Mouse (Mus musculus): ENCODE data around the gene Cilp. TPM values are rescaled to one million over a fixed set of nuclear protein-coding genes. Genes with fewer than 3 reads are reported as not detected.

Cilp gene
- total RNA-seq, 1 experiment, result 0.09 TPM

DNA sequence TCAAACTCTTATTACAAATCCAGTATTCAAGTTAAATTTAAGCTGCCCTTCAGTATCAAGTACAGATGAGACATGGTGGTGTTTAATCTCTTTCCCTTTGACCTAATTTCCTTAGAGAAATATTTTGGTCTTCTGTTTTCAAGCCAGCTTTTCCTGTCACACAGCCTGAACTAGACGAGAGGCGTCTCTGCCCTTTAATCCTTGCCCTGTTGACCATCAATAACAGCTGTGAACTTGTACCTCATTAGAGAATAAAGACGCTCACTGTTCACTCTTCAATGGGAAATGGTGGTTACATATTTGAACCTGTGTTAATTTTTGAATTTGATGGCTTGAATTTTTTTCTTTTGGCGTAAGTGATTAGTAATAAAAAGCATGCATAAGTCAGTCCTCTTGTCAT is 39.3 kb downstream of the Cilp start:
- H3K36me3 ChIP-seq (ENCODE audit: control insufficient read depth, insufficient read depth, low read length, poor library complexity, severe bottlenecking), result peaks cover 5% of the 10 kb centered on the region
- no peak overlapping the region for H3K27ac ChIP-seq (ENCODE audit: insufficient read depth, low read depth, low read length, poor library complexity, severe bottlenecking)
- no peaks in the 10 kb centered on the region for H3K4me1 ChIP-seq (ENCODE audit: control insufficient read depth in 2 of 2, insufficient read depth in 2 of 2, low read length in 2 of 2, poor library complexity in 1 of 2)
- no peak overlapping the region for H3K9ac ChIP-seq (ENCODE audit: insufficient read depth, low read depth, low read length, poor library complexity, severe bottlenecking)
- H3K4me3 ChIP-seq (ENCODE audit: insufficient read depth in 1 of 2, low read depth in 1 of 2, low read length in 2 of 2, poor library complexity in 1 of 2, severe bottlenecking in 1 of 2), result no peak overlapping the region
- in situ Hi-C loops (cut with MboI; ENCODE audit: low sequenced_read_pairs in 2 of 2, unreplicated experiment in 2 of 2), result no loop called here
- no peak for DNase-seq (ENCODE audit: low read depth, low spot score)
- TF ChIP-seq ZC3H11A (IDR thresholded peaks at IDR 0.05; ENCODE audit: borderline replicate concordance, low read depth, low read length) (no peak), MAFK (IDR thresholded peaks at IDR 0.05; ENCODE audit: insufficient read depth, low read depth, low read length) (no peak), CHD2 (IDR thresholded peaks at IDR 0.05; ENCODE audit: low read depth, low read length) (no peak), HCFC1 (IDR thresholded peaks at IDR 0.05; ENCODE audit: borderline replicate concordance, insufficient read depth, low read length) (no peak)
- H3K9me3 ChIP-seq (ENCODE audit: control insufficient read depth, insufficient read depth, low read depth, low read length), result no peaks in the 10 kb centered on the region

DNA sequence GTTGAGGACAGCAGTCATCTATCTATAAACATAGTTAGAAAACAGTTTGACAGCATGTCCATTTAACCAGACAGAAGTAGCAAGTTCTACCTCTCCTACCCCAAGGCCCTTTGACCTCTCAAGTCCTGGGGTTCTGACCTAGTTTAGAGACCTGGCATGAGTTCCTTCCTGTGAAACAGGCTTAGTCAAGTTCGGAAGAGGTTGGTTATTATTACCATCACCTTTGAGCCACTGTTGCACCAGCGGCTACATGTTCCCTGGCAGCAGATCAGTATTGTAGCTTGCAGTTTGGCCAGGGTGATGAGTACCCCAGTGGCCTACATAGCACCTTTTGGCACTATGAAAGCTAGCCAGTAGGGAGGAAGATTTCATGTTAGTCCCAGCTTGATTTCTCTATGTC is 41.7 kb downstream of the Cilp start:
- no peak for TF ChIP-seq ZNF384 (IDR thresholded peaks at IDR 0.05; ENCODE audit: low read depth, low read length)
- no peak for TF ChIP-seq CHD2 (IDR thresholded peaks at IDR 0.05; ENCODE audit: low read depth, low read length)
- TF ChIP-seq HCFC1 (IDR thresholded peaks at IDR 0.05; ENCODE audit: borderline replicate concordance, insufficient read depth, low read length), result no peak
- Histone ChIP-seq H3K4me1 (ENCODE audit: control insufficient read depth in 2 of 2, insufficient read depth in 2 of 2, low read length in 2 of 2, poor library complexity in 1 of 2) (no peaks in the 10 kb centered on the region), H3K4me3 (ENCODE audit: insufficient read depth in 1 of 2, low read depth in 1 of 2, low read length in 2 of 2, poor library complexity in 1 of 2, severe bottlenecking in 1 of 2) (no peak overlapping the region), H3K9ac (ENCODE audit: insufficient read depth, low read depth, low read length, poor library complexity, severe bottlenecking) (no peak overlapping the region), H3K27ac (ENCODE audit: insufficient read depth, low read depth, low read length, poor library complexity, severe bottlenecking) (no peak overlapping the region), H3K36me3 (ENCODE audit: control insufficient read depth, insufficient read depth, low read length, poor library complexity, severe bottlenecking) (peaks cover 8% of the 10 kb centered on the region), H3K9me3 (ENCODE audit: control insufficient read depth, insufficient read depth, low read depth, low read length) (no peaks in the 10 kb centered on the region)
- in situ Hi-C loops (cut with MboI; ENCODE audit: low sequenced_read_pairs in 2 of 2, unreplicated experiment in 2 of 2), result no loop called here
- DNase-seq (ENCODE audit: low read depth, low spot score), result no peak

GRCm38 (mm10) chr9:65308011-65308410 is 43.0 kb downstream of the Cilp start:
- H3K4me3 ChIP-seq (ENCODE audit: insufficient read depth in 1 of 2, low read depth in 1 of 2, low read length in 2 of 2, poor library complexity in 1 of 2, severe bottlenecking in 1 of 2), result no peak overlapping the region
- peaks cover 13% of the 10 kb centered on the region for H3K36me3 ChIP-seq (ENCODE audit: control insufficient read depth, insufficient read depth, low read length, poor library complexity, severe bottlenecking)
- no peak for DNase-seq (ENCODE audit: low read depth, low spot score)
- no peaks in the 10 kb centered on the region for H3K4me1 ChIP-seq (ENCODE audit: control insufficient read depth in 2 of 2, insufficient read depth in 2 of 2, low read length in 2 of 2, poor library complexity in 1 of 2)
- in situ Hi-C loops (cut with MboI; ENCODE audit: low sequenced_read_pairs in 2 of 2, unreplicated experiment in 2 of 2), result no loop called here
- H3K9me3 ChIP-seq (ENCODE audit: control insufficient read depth, insufficient read depth, low read depth, low read length), result no peaks in the 10 kb centered on the region
- H3K9ac ChIP-seq (ENCODE audit: insufficient read depth, low read depth, low read length, poor library complexity, severe bottlenecking), result no peak overlapping the region
- H3K27ac ChIP-seq (ENCODE audit: insufficient read depth, low read depth, low read length, poor library complexity, severe bottlenecking), result no peak overlapping the region
- TF ChIP-seq CHD2 (IDR thresholded peaks at IDR 0.05; ENCODE audit: low read depth, low read length), result no peak

GRCm38 (mm10) chr9:65312669-65313357 is 47.8 kb downstream of the Cilp start:
- Histone ChIP-seq H3K36me3 (ENCODE audit: control insufficient read depth, insufficient read depth, low read length, poor library complexity, severe bottlenecking) (peaks cover 13% of the 10 kb centered on the region), H3K9ac (ENCODE audit: insufficient read depth, low read depth, low read length, poor library complexity, severe bottlenecking) (no peak overlapping the region), H3K4me3 (ENCODE audit: insufficient read depth in 1 of 2, low read depth in 1 of 2, low read length in 2 of 2, poor library complexity in 1 of 2, severe bottlenecking in 1 of 2) (no peak overlapping the region), H3K4me1 (ENCODE audit: control insufficient read depth in 2 of 2, insufficient read depth in 2 of 2, low read length in 2 of 2, poor library complexity in 1 of 2) (no peaks in the 10 kb centered on the region), H3K9me3 (ENCODE audit: control insufficient read depth, insufficient read depth, low read depth, low read length) (no peaks in the 10 kb centered on the region), H3K27ac (ENCODE audit: insufficient read depth, low read depth, low read length, poor library complexity, severe bottlenecking) (no peak overlapping the region)
- DNase-seq (ENCODE audit: low read depth, low spot score), result no peak
- in situ Hi-C loops (cut with MboI; ENCODE audit: low sequenced_read_pairs in 2 of 2, unreplicated experiment in 2 of 2), result no loop called here
- TF ChIP-seq ZNF384 (IDR thresholded peaks at IDR 0.05; ENCODE audit: low read depth, low read length) (no peak), CHD2 (IDR thresholded peaks at IDR 0.05; ENCODE audit: low read depth, low read length) (no peak), HCFC1 (IDR thresholded peaks at IDR 0.05; ENCODE audit: borderline replicate concordance, insufficient read depth, low read length) (no peak), MAFK (IDR thresholded peaks at IDR 0.05; ENCODE audit: insufficient read depth, low read depth, low read length) (no peak), ZC3H11A (IDR thresholded peaks at IDR 0.05; ENCODE audit: borderline replicate concordance, low read depth, low read length) (no peak)

- Histone ChIP-seq H3K9ac (ENCODE audit: insufficient read depth, low read depth, low read length, poor library complexity, severe bottlenecking) (no peak overlapping the region), H3K4me3 (ENCODE audit: insufficient read depth in 1 of 2, low read depth in 1 of 2, low read length in 2 of 2, poor library complexity in 1 of 2, severe bottlenecking in 1 of 2) (no peak overlapping the region), H3K9me3 (ENCODE audit: control insufficient read depth, insufficient read depth, low read depth, low read length) (no peaks in the 10 kb centered on the region), H3K27ac (ENCODE audit: insufficient read depth, low read depth, low read length, poor library complexity, severe bottlenecking) (no peak overlapping the region), H3K4me1 (ENCODE audit: control insufficient read depth in 2 of 2, insufficient read depth in 2 of 2, low read length in 2 of 2, poor library complexity in 1 of 2) (no peaks in the 10 kb centered on the region), H3K36me3 (ENCODE audit: control insufficient read depth, insufficient read depth, low read length, poor library complexity, severe bottlenecking) (peaks cover 10% of the 10 kb centered on the region)
- TF ChIP-seq HCFC1 (IDR thresholded peaks at IDR 0.05; ENCODE audit: borderline replicate concordance, insufficient read depth, low read length) (no peak), ZNF384 (IDR thresholded peaks at IDR 0.05; ENCODE audit: low read depth, low read length) (no peak), ZC3H11A (IDR thresholded peaks at IDR 0.05; ENCODE audit: borderline replicate concordance, low read depth, low read length) (no peak), CHD2 (IDR thresholded peaks at IDR 0.05; ENCODE audit: low read depth, low read length) (no peak)
- in situ Hi-C loops (cut with MboI; ENCODE audit: low sequenced_read_pairs in 2 of 2, unreplicated experiment in 2 of 2), result no loop called here
- no peak for DNase-seq (ENCODE audit: low read depth, low spot score)
Observed at GRCm38 (mm10) chr9:65313846-65314245, 48.9 kb downstream of the Cilp start.
